Mouse (Mus musculus): ENCODE measurements around the gene Atg9a. TPM values are rescaled to one million over a fixed set of nuclear protein-coding genes. Genes with fewer than 3 reads are reported as not detected.

Atg9a gene
- total and polyA plus RNA-seq, 3 experiments = 4.4 to 15.6 (median 12.9) TPM

GRCm38 (mm10) chr1:75142301-75143261 is 49.4 kb downstream of the Atg9a start, which contains the start of the genes Cnppd1 and Retreg2:
Gene Cnppd1 (minus strand): TSS chr1:75142711.
Gene Retreg2 (plus strand): TSS chr1:75142778.
- Histone ChIP-seq H3K27me3 (replicated peaks) (no peaks in the 10 kb centered on the region), H3K9me3 (replicated peaks; ENCODE audit: low read length) (no peaks in the 10 kb centered on the region), H3K9ac (ENCODE audit: insufficient read depth, low read depth) (peak within 1 kb of the TSS; percentile 74), H3K4me1 (ENCODE audit: control insufficient read depth in 1 of 2, insufficient read depth in 2 of 2) (peaks cover 2 to 30% of the 10 kb centered on the region in 2 experiments; a peak in 2 of 4 replicates), H3K27ac (ENCODE audit: insufficient read depth, low read depth) (peak within 1 kb of the TSS; percentile 85), H3K36me3 (replicated peaks in 1 of 2; ENCODE audit: control insufficient read depth in 1 of 2, insufficient read depth in 1 of 2, low read length in 1 of 2) (peaks cover 47 to 64% of the 10 kb centered on the region in 2 experiments), H3K4me3 (replicated peaks in 1 of 3; ENCODE audit: low read depth in 2 of 3, low read length in 2 of 3, poor library complexity in 1 of 3) (peak within 1 kb of the TSS; percentile 82 to 93 (median 85)), H3K79me2 (replicated peaks; ENCODE audit: control insufficient read depth, extremely low read depth, insufficient read depth, poor library complexity, severe bottlenecking) (no peaks in the 10 kb centered on the region), H3K4me2 (ENCODE audit: insufficient read depth, low read depth, poor library complexity, severe bottlenecking) (peak within 1 kb of the TSS; percentile 68)
- dilution Hi-C loops (cut with MboI; ENCODE audit: extremely low pct_ligation_motif_present, extremely low pct_unique_long_range_greater_than_20kb, low sequenced_read_pairs) (no loop called here), in situ Hi-C loops (cut with MboI; ENCODE audit: low pct_ligation_motif_present, low pct_unique_long_range_greater_than_20kb, low sequenced_read_pairs) (no loop called here)
- peak; percentile 91 for DNase-seq (ENCODE audit: extremely low read depth)
- TF ChIP-seq ZNF384 (IDR thresholded peaks at IDR 0.05; ENCODE audit: low read depth, low read length) = peak; percentile 89
- peak; percentile 98 for TF ChIP-seq NRF1 (IDR thresholded peaks at IDR 0.05; ENCODE audit: low read depth, low read length)
- TF ChIP-seq TBP (conservative IDR thresholded peaks at IDR 0.05; ENCODE audit: low read depth, low read length) = peak; percentile 71; the same call in 1 of the 2 replicates
- TF ChIP-seq ETS1 (conservative IDR thresholded peaks at IDR 0.05; ENCODE audit: low read depth, low read length) = peak; percentile 22
- no peak for TF ChIP-seq GABPA (IDR thresholded peaks at IDR 0.05; ENCODE audit: insufficient replicate concordance, low read depth, low read length)
- no peak for TF ChIP-seq E2F4 (IDR thresholded peaks at IDR 0.05; ENCODE audit: insufficient replicate concordance, low read depth, low read length)
- TF ChIP-seq RCOR1 (conservative IDR thresholded peaks at IDR 0.05; ENCODE audit: low read depth, low read length) = peak; percentile 85; the same call in 1 of the 2 replicates
- TF ChIP-seq KAT2A (IDR thresholded peaks at IDR 0.05; ENCODE audit: insufficient replicate concordance, low read length) = 0 out of 2 replicates have a peak, but pooled peaks have one; percentile 47
- TF ChIP-seq JUND (conservative IDR thresholded peaks at IDR 0.05; ENCODE audit: low read depth, low read length) = no peak
- no peak for TF ChIP-seq CHD2 (IDR thresholded peaks at IDR 0.05; ENCODE audit: low read length)
- peak; percentile 88 for TF ChIP-seq ZMIZ1 (IDR thresholded peaks at IDR 0.05; ENCODE audit: low read depth, low read length)
- TF ChIP-seq UBTF (IDR thresholded peaks at IDR 0.05; ENCODE audit: low read depth, low read length) = peak; percentile 88; the same call in 1 of the 2 replicates
- TF ChIP-seq MXI1 (IDR thresholded peaks at IDR 0.05; ENCODE audit: low read depth, low read length) = 0 out of 2 replicates have a peak, but pooled peaks have one; percentile 60
- TF ChIP-seq MAZ (IDR thresholded peaks at IDR 0.05; ENCODE audit: low read depth, low read length) = peak; percentile 71; the same call in 1 of the 2 replicates
- TF ChIP-seq NELFE (IDR thresholded peaks at IDR 0.05; ENCODE audit: low read depth, low read length) = peak; percentile 88
- TF ChIP-seq USF2 (conservative IDR thresholded peaks at IDR 0.05; ENCODE audit: low read depth, low read length) = peak; percentile 99
- TF ChIP-seq MYC (IDR thresholded peaks at IDR 0.05; ENCODE audit: low read depth, low read length) = no peak; the same call in 1 of the 2 replicates
- no peak for TF ChIP-seq PAX5 (IDR thresholded peaks at IDR 0.05; ENCODE audit: low read length)
- no peak for TF ChIP-seq CHD1 (IDR thresholded peaks at IDR 0.05; ENCODE audit: low read depth, low read length)
- TF ChIP-seq BHLHE40 (IDR thresholded peaks at IDR 0.05; ENCODE audit: low read depth, low read length) = peak; percentile 99
- TF ChIP-seq USF1 (IDR thresholded peaks at IDR 0.05; ENCODE audit: low read depth, low read length) = peak; percentile 99
- peak; percentile 75 for TF ChIP-seq SIN3A (IDR thresholded peaks at IDR 0.05; ENCODE audit: low read length)
- TF ChIP-seq EP300 (IDR thresholded peaks at IDR 0.05; ENCODE audit: low read length) = no peak
- TF ChIP-seq MAX (IDR thresholded peaks at IDR 0.05; ENCODE audit: low read length) = peak; percentile 99
- peak; percentile 77 for TF ChIP-seq HCFC1 (IDR thresholded peaks at IDR 0.05; ENCODE audit: low read depth, low read length)
- no peak; the same call in 1 of the 2 replicates for TF ChIP-seq POLR2AphosphoS2 (IDR thresholded peaks at IDR 0.05; ENCODE audit: low read depth, low read length)
- peak; percentile 45; the same call in 1 of the 2 replicates for TF ChIP-seq MEF2A (IDR thresholded peaks at IDR 0.05; ENCODE audit: borderline replicate concordance, low read depth, low read length)
- TF ChIP-seq JUN (IDR thresholded peaks at IDR 0.05; ENCODE audit: insufficient read depth, low read depth, low read length) = no peak
- no peak for TF ChIP-seq RAD21 (IDR thresholded peaks at IDR 0.05; ENCODE audit: low read depth, low read length)
- TF ChIP-seq TCF12 (IDR thresholded peaks at IDR 0.05; ENCODE audit: low read depth, low read length) = peak; percentile 81
- TF ChIP-seq ELF1 (IDR thresholded peaks at IDR 0.05; ENCODE audit: low read depth, low read length) = peak; percentile 77
- TF ChIP-seq ZKSCAN1 (IDR thresholded peaks at IDR 0.05; ENCODE audit: borderline replicate concordance, low read depth, low read length) = no peak
- no peak for TF ChIP-seq MAFK (IDR thresholded peaks at IDR 0.05; ENCODE audit: insufficient replicate concordance, low read length)
- peak in 1 of 2 experiments; percentile 72; a peak in 2 of 4 replicates for TF ChIP-seq CTCF (conservative IDR thresholded peaks at IDR 0.05 in 1 of 2, IDR thresholded peaks at IDR 0.05 in 1 of 2; ENCODE audit: low read depth in 2 of 2, low read length in 2 of 2)
- peak; percentile 19; the same call in 1 of the 2 replicates for TF ChIP-seq SMC3 (IDR thresholded peaks at IDR 0.05; ENCODE audit: low read depth, low read length)
- TF ChIP-seq IRF4 (IDR thresholded peaks at IDR 0.05; ENCODE audit: low read depth, low read length) = peak; percentile 63
